In the genomic region with DNA sequence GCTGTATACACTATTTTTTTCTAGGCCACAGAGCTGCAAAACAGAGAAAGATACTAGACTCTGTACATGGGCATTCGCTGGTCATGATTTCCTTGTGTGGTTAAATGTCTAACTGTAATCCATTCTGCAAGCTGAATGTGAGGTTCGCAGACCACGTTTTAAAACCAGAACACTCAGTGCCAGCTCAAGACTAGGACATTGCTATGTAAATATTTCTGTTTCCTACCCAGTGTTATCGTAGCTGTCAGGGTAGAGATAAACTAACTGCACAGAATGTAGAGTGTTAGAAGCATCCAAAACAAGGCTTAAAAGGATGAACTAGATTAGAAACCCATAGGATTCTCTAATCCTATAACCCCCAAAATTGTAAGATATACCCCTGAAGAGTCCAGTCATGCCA, we compare ENCODE assay signal across 26 mouse cellular contexts.
A peak's percentile ranks its signal among the peaks of the same experiment; 100 is the strongest.
DNase-seq lines count a peak whose midpoint lies in the region; ATAC-seq lines count a peak whose summit lies in the region.
"Had no signal": no experiment of that assay in that cellular context is flagged by ENCODE, and none has a peak within 500 bp of the region (broad histone marks: within the 10 kb centered on the region; RNA-seq: fewer than 3 reads in every experiment).

No protein-coding gene starts in this region.

- no peak overlapping the region for H3K9ac ChIP-seq in heart, embryonic 15.5 days
- H3K9ac ChIP-seq in lung, embryonic 15.5 days, result no peak overlapping the region
- H3K9ac ChIP-seq: kidney, embryonic 15.5 days; limb, embryonic 13.5 days; midbrain, embryonic 13.5 days; neural tube, embryonic 13.5 days had no signal

- no peak overlapping the region for H3K4me3 ChIP-seq in heart, embryonic 10.5 days
- H3K4me3 ChIP-seq in heart, embryonic 15.5 days, result no peak overlapping the region
- no peak overlapping the region for H3K4me3 ChIP-seq in lung, embryonic 15.5 days
- H3K4me3 ChIP-seq: erythroblast, embryonic 14.5 days; gastrocnemius, adult 2 months; kidney, embryonic 15.5 days; limb, embryonic 13.5 days; midbrain, embryonic 13.5 days; neural tube, embryonic 13.5 days had no signal

- peak; percentile 58 for ATAC-seq in heart, embryonic 15.5 days (replicated peaks; ENCODE audit: insufficient number of reproducible peaks, insufficient read depth, low FRiP score, low read depth)
- peak; percentile 69; the same call in 1 of the 2 replicates for ATAC-seq in lung, embryonic 15.5 days (ENCODE audit: borderline replicate concordance, extremely low read depth, low FRiP score, low TSS enrichment)
- ATAC-seq: forebrain, embryonic 16.5 days; hindbrain, embryonic 16.5 days; midbrain, embryonic 13.5 days had no signal

- intact Hi-C loops in heart, postnatal 36 days (cut with DNase I), result no loop called here

- 0 out of 2 replicates have a peak overlapping the region, but pooled peaks have one; percentile 47 for H3K27ac ChIP-seq in heart, embryonic 10.5 days
- peak overlapping the region; percentile 48 for H3K27ac ChIP-seq in heart, embryonic 15.5 days
- H3K27ac ChIP-seq in lung, embryonic 15.5 days, result peak overlapping the region; percentile 38
- H3K27ac ChIP-seq: gastrocnemius, adult 2 months; kidney, embryonic 15.5 days; limb, embryonic 13.5 days; macrophage; midbrain, embryonic 13.5 days; neural tube, embryonic 13.5 days had no signal

- no peaks in the 10 kb centered on the region for H3K36me3 ChIP-seq in heart, embryonic 10.5 days
- no peaks in the 10 kb centered on the region for H3K36me3 ChIP-seq in heart, embryonic 15.5 days
- no peaks in the 10 kb centered on the region for H3K36me3 ChIP-seq in lung, embryonic 15.5 days
- H3K36me3 ChIP-seq: kidney, embryonic 15.5 days; limb, embryonic 13.5 days; midbrain, embryonic 13.5 days; neural tube, embryonic 13.5 days had no signal

- no peak overlapping the region for H3K4me2 ChIP-seq in heart, embryonic 15.5 days
- H3K4me2 ChIP-seq in lung, embryonic 15.5 days, result no peak overlapping the region
- H3K4me2 ChIP-seq: kidney, embryonic 15.5 days; limb, embryonic 13.5 days; liver, embryonic 11.5 days; midbrain, embryonic 13.5 days; neural tube, embryonic 13.5 days had no signal

- DNase-seq in heart, embryonic 10.5 days (ENCODE audit: low spot score), result no peak
- no peak for DNase-seq in heart, postnatal 36 days
- no peak for DNase-seq in heart, adult 18-20 months
- DNase-seq in lung, postnatal 14 days, result no peak
- DNase-seq in layer of hippocampus, postnatal 25 days (ENCODE audit: extremely low spot score in 1 of 2, low spot score in 1 of 2), result no peak
- DNase-seq: adrenal gland, adult 8-10 months; cerebellum, adult 2 months; cerebellum, postnatal 14 days; gastrocnemius, adult 2 months; gastrocnemius, postnatal 36 days; kidney, adult 18-20 months; kidney, postnatal 25 days; right cerebral cortex, postnatal 4 days; thymus, postnatal 4 days had no signal

- 29% methylated on average over 4 of the region's 4 CpGs for WGBS in heart, embryonic 10.5 days
- WGBS in heart, embryonic 15.5 days, result 25% methylated on average over 4 of the region's 4 CpGs
- WGBS in lung, embryonic 15.5 days, result 22% methylated on average over 4 of the region's 4 CpGs

- 0 out of 2 replicates have a peak, but pooled peaks cover 10% of the 10 kb centered on the region for H3K4me1 ChIP-seq in heart, embryonic 10.5 days
- H3K4me1 ChIP-seq in heart, embryonic 15.5 days (replicated peaks), result no peaks in the 10 kb centered on the region
- H3K4me1 ChIP-seq in lung, embryonic 15.5 days, result no peaks in the 10 kb centered on the region
- H3K4me1 ChIP-seq: kidney, embryonic 15.5 days; limb, embryonic 13.5 days; midbrain, embryonic 13.5 days; neural tube, embryonic 13.5 days had no signal

- no peaks in the 10 kb centered on the region for H3K27me3 ChIP-seq in heart, embryonic 10.5 days (ENCODE audit: insufficient read depth, poor library complexity, severe bottlenecking)
- no peaks in the 10 kb centered on the region for H3K27me3 ChIP-seq in heart, embryonic 15.5 days
- H3K27me3 ChIP-seq in lung, embryonic 15.5 days, result no peaks in the 10 kb centered on the region
- H3K27me3 ChIP-seq: CH12.LX; kidney, embryonic 15.5 days; limb, embryonic 13.5 days; midbrain, embryonic 13.5 days; neural tube, embryonic 13.5 days had no signal

- H3K9me3 ChIP-seq in heart, embryonic 10.5 days, result no peaks in the 10 kb centered on the region
- no peaks in the 10 kb centered on the region for H3K9me3 ChIP-seq in heart, embryonic 15.5 days (replicated peaks)
- no peaks in the 10 kb centered on the region for H3K9me3 ChIP-seq in lung, embryonic 15.5 days
- H3K9me3 ChIP-seq: kidney, embryonic 15.5 days; limb, embryonic 13.5 days; midbrain, embryonic 13.5 days; neural tube, embryonic 13.5 days had no signal
